Mouse (Mus musculus): ENCODE data around the gene Atp8a1. TPM values are rescaled to one million over a fixed set of nuclear protein-coding genes. Genes with fewer than 3 reads are reported as not detected.

The Atp8a1 gene
- polyA plus RNA-seq, 2 experiments = 6.9 to 7.1 TPM

GRCm38 (mm10) chr5:67659864-67660263 is 187.4 kb downstream of the Atp8a1 start:
- Histone ChIP-seq H3K36me3 (ENCODE audit: control insufficient read depth, insufficient read depth, low read length) (no peaks in the 10 kb centered on the region), H3K9me3 (ENCODE audit: control insufficient read depth, low read length) (no peaks in the 10 kb centered on the region), H3K27ac (replicated peaks; ENCODE audit: low read depth, low read length) (no peak overlapping the region), H3K4me1 (ENCODE audit: control insufficient read depth, insufficient read depth, low read length) (peaks cover 10% of the 10 kb centered on the region; the same call in 1 of the 2 replicates), H3K9ac (ENCODE audit: low read depth, low read length, severe bottlenecking) (no peak overlapping the region), H3K27me3 (ENCODE audit: control insufficient read depth, insufficient read depth, low read length) (no peaks in the 10 kb centered on the region), H3K4me2 (replicated peaks; ENCODE audit: low read depth, low read length, severe bottlenecking) (no peak overlapping the region), H3K4me3 (replicated peaks; ENCODE audit: low read length) (no peak overlapping the region)
- ATAC-seq (ENCODE audit: low FRiP score, low read depth) (no peak), DNase-seq (ENCODE audit: low spot score) (no peak)
- no peak for TF ChIP-seq POLR2A (IDR thresholded peaks at IDR 0.05; ENCODE audit: borderline replicate concordance, extremely low read depth, insufficient read depth, insufficient read length)
- WGBS = 93% methylated on average over 9 of the region's 9 CpGs

GRCm38 (mm10) chr5:67656821-67657259 is 190.4 kb downstream of the Atp8a1 start:
- Histone ChIP-seq H3K4me1 (ENCODE audit: control insufficient read depth, insufficient read depth, low read length) (peaks cover 6% of the 10 kb centered on the region; the same call in 1 of the 2 replicates), H3K4me3 (replicated peaks; ENCODE audit: low read length) (no peak overlapping the region), H3K9me3 (ENCODE audit: control insufficient read depth, low read length) (no peaks in the 10 kb centered on the region), H3K36me3 (ENCODE audit: control insufficient read depth, insufficient read depth, low read length) (no peaks in the 10 kb centered on the region), H3K4me2 (replicated peaks; ENCODE audit: low read depth, low read length, severe bottlenecking) (no peak overlapping the region), H3K27me3 (ENCODE audit: control insufficient read depth, insufficient read depth, low read length) (no peaks in the 10 kb centered on the region), H3K9ac (ENCODE audit: low read depth, low read length, severe bottlenecking) (no peak overlapping the region), H3K27ac (replicated peaks; ENCODE audit: low read depth, low read length) (no peak overlapping the region)
- DNase-seq (ENCODE audit: low spot score) (no peak), ATAC-seq (ENCODE audit: low FRiP score, low read depth) (no peak)
- WGBS = 32% methylated on average over 13 of the region's 13 CpGs
- TF ChIP-seq POLR2A (IDR thresholded peaks at IDR 0.05; ENCODE audit: borderline replicate concordance, extremely low read depth, insufficient read depth, insufficient read length) = no peak

- H3K9me3 ChIP-seq (ENCODE audit: control insufficient read depth, low read length) = no peaks in the 10 kb centered on the region
- H3K27me3 ChIP-seq (ENCODE audit: control insufficient read depth, insufficient read depth, low read length) = no peaks in the 10 kb centered on the region
- H3K36me3 ChIP-seq (ENCODE audit: control insufficient read depth, insufficient read depth, low read length) = no peaks in the 10 kb centered on the region
- H3K4me2 ChIP-seq (replicated peaks; ENCODE audit: low read depth, low read length, severe bottlenecking) = no peak overlapping the region
- peaks cover 6% of the 10 kb centered on the region; the same call in 1 of the 2 replicates for H3K4me1 ChIP-seq (ENCODE audit: control insufficient read depth, insufficient read depth, low read length)
- no peak overlapping the region for H3K27ac ChIP-seq (replicated peaks; ENCODE audit: low read depth, low read length)
- WGBS = 61% methylated on average over 14 of the region's 14 CpGs
- no peak overlapping the region for H3K4me3 ChIP-seq (replicated peaks; ENCODE audit: low read length)
- no peak overlapping the region for H3K9ac ChIP-seq (ENCODE audit: low read depth, low read length, severe bottlenecking)
- DNase-seq (ENCODE audit: low spot score) (no peak), ATAC-seq (ENCODE audit: low FRiP score, low read depth) (no peak)
- no peak for TF ChIP-seq POLR2A (IDR thresholded peaks at IDR 0.05; ENCODE audit: borderline replicate concordance, extremely low read depth, insufficient read depth, insufficient read length)
Observed at GRCm38 (mm10) chr5:67655696-67656519, 191.3 kb downstream of the Atp8a1 start.

GRCm38 (mm10) chr5:67654572-67654971 is 192.7 kb downstream of the Atp8a1 start:
- WGBS = 84% methylated on average over 5 of the region's 5 CpGs
- Histone ChIP-seq H3K27me3 (ENCODE audit: control insufficient read depth, insufficient read depth, low read length) (peaks cover 3% of the 10 kb centered on the region; the same call in 1 of the 2 replicates), H3K36me3 (ENCODE audit: control insufficient read depth, insufficient read depth, low read length) (no peaks in the 10 kb centered on the region), H3K9me3 (ENCODE audit: control insufficient read depth, low read length) (no peaks in the 10 kb centered on the region), H3K4me1 (ENCODE audit: control insufficient read depth, insufficient read depth, low read length) (peaks cover 6% of the 10 kb centered on the region; the same call in 1 of the 2 replicates), H3K4me3 (replicated peaks; ENCODE audit: low read length) (no peak overlapping the region), H3K4me2 (replicated peaks; ENCODE audit: low read depth, low read length, severe bottlenecking) (no peak overlapping the region), H3K27ac (replicated peaks; ENCODE audit: low read depth, low read length) (no peak overlapping the region), H3K9ac (ENCODE audit: low read depth, low read length, severe bottlenecking) (no peak overlapping the region)
- no peak for ATAC-seq (ENCODE audit: low FRiP score, low read depth)
- DNase-seq (ENCODE audit: low spot score) = no peak
- TF ChIP-seq POLR2A (IDR thresholded peaks at IDR 0.05; ENCODE audit: borderline replicate concordance, extremely low read depth, insufficient read depth, insufficient read length) = no peak

GRCm38 (mm10) chr5:67653543-67653942 is 193.7 kb downstream of the Atp8a1 start:
- DNase-seq (ENCODE audit: low spot score) = no peak
- H3K4me2 ChIP-seq (replicated peaks; ENCODE audit: low read depth, low read length, severe bottlenecking) = no peak overlapping the region
- H3K9me3 ChIP-seq (ENCODE audit: control insufficient read depth, low read length) = no peaks in the 10 kb centered on the region
- H3K4me1 ChIP-seq (ENCODE audit: control insufficient read depth, insufficient read depth, low read length) = peaks cover 6% of the 10 kb centered on the region; the same call in 1 of the 2 replicates
- peaks cover 3% of the 10 kb centered on the region; the same call in 1 of the 2 replicates for H3K27me3 ChIP-seq (ENCODE audit: control insufficient read depth, insufficient read depth, low read length)
- no peaks in the 10 kb centered on the region for H3K36me3 ChIP-seq (ENCODE audit: control insufficient read depth, insufficient read depth, low read length)
- WGBS = 77% methylated on average over 3 of the region's 3 CpGs
- no peak overlapping the region for H3K9ac ChIP-seq (ENCODE audit: low read depth, low read length, severe bottlenecking)
- H3K4me3 ChIP-seq (replicated peaks; ENCODE audit: low read length) = no peak overlapping the region
- TF ChIP-seq POLR2A (IDR thresholded peaks at IDR 0.05; ENCODE audit: borderline replicate concordance, extremely low read depth, insufficient read depth, insufficient read length) = no peak
- no peak overlapping the region for H3K27ac ChIP-seq (replicated peaks; ENCODE audit: low read depth, low read length)
- ATAC-seq (ENCODE audit: low FRiP score, low read depth) = no peak

All from limb, embryonic 14.5 days (tissue).